Mouse (Mus musculus) olfactory bulb, adult 2 months (tissue): ENCODE data around the gene Socs4.
"Not testable (repeated sequence)": the region's sequence is repeated elsewhere in the genome, so short reads cannot be mapped to it uniquely, and the experiment has no call there.

Experiments used
- CTCF ChIP-seq: fragments of 200-500 bp; IDR thresholded peaks from 2 replicates; pipeline ENCODE4 v1.5.1; 2012; ENCODE audit warnings: low read depth, mild to moderate bottlenecking, low read length, moderate library complexity; ENCODE audit not compliant: insufficient read depth
- POLR2A ChIP-seq: fragments of 200-500 bp; IDR thresholded peaks from 2 replicates; pipeline ENCODE4 v1.6.1; 2012; ENCODE audit warnings: mild to moderate bottlenecking, low read depth, low read length, moderate library complexity; ENCODE audit not compliant: insufficient read depth

DNA sequence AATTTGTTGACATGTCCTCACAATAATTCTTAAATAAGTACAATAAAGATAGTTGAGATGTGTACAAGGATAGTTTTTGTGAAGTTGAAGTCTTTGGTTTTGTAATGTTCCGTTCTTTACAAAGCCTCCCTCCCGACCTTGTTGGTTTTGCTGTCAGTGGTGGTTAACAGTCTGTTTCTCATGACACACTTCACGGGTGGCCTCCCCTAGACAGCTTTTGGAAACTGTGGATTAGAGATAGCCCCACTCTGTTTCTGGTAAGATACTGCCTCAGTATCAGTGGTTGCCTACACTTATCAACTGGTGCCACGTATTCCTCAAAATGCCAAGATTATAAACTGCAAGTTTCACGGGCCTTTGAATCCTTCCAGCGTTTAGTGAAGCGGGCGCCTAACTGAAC is 44.9 kb downstream of the Socs4 start:
- TF ChIP-seq CTCF, POLR2A: not testable (repeated sequence)
